Mouse (Mus musculus) hindbrain, embryonic 16.5 days (tissue): Measurements from ENCODE around the gene Cnot1. TPM values are rescaled to one million over a fixed set of nuclear protein-coding genes. Genes with fewer than 3 reads are reported as not detected.

ENCODE experiments used
- microRNA-seq: library from miRNA; unstranded; fragments of <30 nt; microRNA quantifications from one replicate; pipeline ENCODE4, GENCODE M21; 2017
- polyA plus RNA-seq: library from polyadenylated mRNA; unstranded; fragments of >200 nt; fragmentation: Nextera tagmentation; extraction: Ambion mirVana; gene quantifications from 2 replicates; pipeline ENCODE4 v1.2.1, GENCODE M21; 2015

Cnot1 gene
- polyA plus RNA-seq, 1 experiment from 2014 or later, result 31.3 TPM

Small RNA genes within 50 kb of the gene (microRNA-seq; reads per million reads assigned to microRNA genes)
- 1.9 reads per million for gene Mir7073

Other genes starting within 250 kb of the Cnot1 start
- gene Prss54, start 231.1 kb downstream of the Cnot1 start, polyA plus RNA-seq, result not detected in 2 replicates
- gene Gins3, start 174.0 kb downstream of the Cnot1 start, polyA plus RNA-seq, result 7.5 and 7.7 TPM in 2 replicates
- 571 and 665 TPM in 2 replicates for gene Ndrg4, start 130.5 kb downstream of the Cnot1 start, polyA plus RNA-seq
- gene Setd6, start 91.6 kb downstream of the Cnot1 start, polyA plus RNA-seq, result 28.0 and 30.6 TPM in 2 replicates
- 228 and 256 TPM in 2 replicates for gene Sap18b, start 17.9 kb upstream of the Cnot1 start, polyA plus RNA-seq
- 26.2 and 28.9 TPM in 2 replicates for gene Slc38a7, start 46.1 kb upstream of the Cnot1 start, polyA plus RNA-seq
- gene Got2, start 81.1 kb upstream of the Cnot1 start, polyA plus RNA-seq, result 243 and 252 TPM in 2 replicates